Mouse (Mus musculus) forebrain, embryonic 10.5 days (tissue): ENCODE results near the gene Clmp. TPM values are rescaled to one million over a fixed set of nuclear protein-coding genes. Genes with fewer than 3 reads are reported as not detected.

Experiments
- DNase-seq: peaks from one replicate; pipeline ENCODE4 v3.0.0-alpha.2; 2017; ENCODE audit warnings: low spot score; ENCODE audit errors: extremely low spot score
- H3K27ac ChIP-seq: fragments of 300-500 bp; sonication (generic); 2 replicates; pipeline ENCODE4 v1.5.1; 2016; ENCODE audit warnings: mild to moderate bottlenecking
- H3K27me3 ChIP-seq: fragments of 300-500 bp; sonication (generic); 2 replicates; pipeline ENCODE4 v1.6.1; 2016; ENCODE audit warnings: mild to moderate bottlenecking; ENCODE audit not compliant: poor library complexity, severe bottlenecking
- H3K36me3 ChIP-seq: fragments of 300-500 bp; sonication (generic); replicated peaks from 2 replicates; pipeline ENCODE4 v1.6.1; 2016; ENCODE audit warnings: mild to moderate bottlenecking, moderate library complexity
- H3K4me1 ChIP-seq: fragments of 300-500 bp; sonication (generic); 2 replicates; pipeline ENCODE4 v1.6.1; 2016
- H3K4me3 ChIP-seq: fragments of 300-500 bp; sonication (generic); 2 replicates; pipeline ENCODE4 v1.5.1; 2016; ENCODE audit warnings: mild to moderate bottlenecking, moderate library complexity
- H3K9me3 ChIP-seq: fragments of 300-500 bp; sonication (generic); 2 replicates; pipeline ENCODE4 v1.6.1; 2016; ENCODE audit warnings: mild to moderate bottlenecking, moderate library complexity
- WGBS: fragments of 180-500 bp; shearing (Covaris S2); methylation state at CpG from one replicate; pipeline ENCODE4 v1.1.7; 2016; 5-methylcytosine and 5-hydroxymethylcytosine counted together
- polyA plus RNA-seq: library from polyadenylated mRNA; unstranded; fragments of >200 nt; fragmentation: Nextera tagmentation; extraction: Ambion mirVana; gene quantifications from 2 replicates; pipeline ENCODE4 v1.2.1, GENCODE M21; 2016

Clmp gene
- polyA plus RNA-seq, 1 experiment from 2014 or later, result 15.4 TPM

GRCm38 (mm10) chr9:40699194-40699593 lies 13.4 kb downstream of the Clmp start:
- 95% methylated on average over 3 of the region's 3 CpGs for WGBS
- Histone ChIP-seq H3K4me3 (no peak overlapping the region), H3K27me3 (no peaks in the 10 kb centered on the region), H3K9me3 (no peaks in the 10 kb centered on the region), H3K27ac (no peak overlapping the region), H3K4me1 (peaks cover 12% of the 10 kb centered on the region), H3K36me3 (no peaks in the 10 kb centered on the region)
- no peak for DNase-seq

DNA sequence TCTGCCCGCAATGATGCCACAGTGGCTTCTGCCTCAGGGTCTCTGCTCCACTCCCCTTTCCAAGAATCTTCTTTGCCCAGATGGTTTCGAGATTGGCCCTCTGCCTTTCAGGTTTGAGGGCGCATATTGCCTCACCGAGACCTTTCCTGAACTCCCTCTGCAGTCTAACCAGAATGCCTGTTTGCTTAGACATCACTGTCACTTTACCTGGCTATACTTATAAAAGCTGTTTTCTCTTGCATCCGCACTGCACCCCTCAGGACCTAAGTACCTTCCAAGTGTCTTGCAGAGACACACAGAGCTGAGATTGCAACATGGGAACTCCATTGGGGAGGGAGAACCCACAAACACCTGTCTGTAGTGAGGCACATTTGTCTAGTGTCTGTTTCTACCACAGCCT lies 14.5 kb downstream of the Clmp start:
- DNase-seq, result no peak
- Histone ChIP-seq H3K27me3 (no peaks in the 10 kb centered on the region), H3K4me1 (peaks cover 11% of the 10 kb centered on the region), H3K36me3 (no peaks in the 10 kb centered on the region), H3K27ac (no peak overlapping the region), H3K9me3 (no peaks in the 10 kb centered on the region), H3K4me3 (no peak overlapping the region)
- 92% methylated on average over 5 of the region's 5 CpGs for WGBS

DNA sequence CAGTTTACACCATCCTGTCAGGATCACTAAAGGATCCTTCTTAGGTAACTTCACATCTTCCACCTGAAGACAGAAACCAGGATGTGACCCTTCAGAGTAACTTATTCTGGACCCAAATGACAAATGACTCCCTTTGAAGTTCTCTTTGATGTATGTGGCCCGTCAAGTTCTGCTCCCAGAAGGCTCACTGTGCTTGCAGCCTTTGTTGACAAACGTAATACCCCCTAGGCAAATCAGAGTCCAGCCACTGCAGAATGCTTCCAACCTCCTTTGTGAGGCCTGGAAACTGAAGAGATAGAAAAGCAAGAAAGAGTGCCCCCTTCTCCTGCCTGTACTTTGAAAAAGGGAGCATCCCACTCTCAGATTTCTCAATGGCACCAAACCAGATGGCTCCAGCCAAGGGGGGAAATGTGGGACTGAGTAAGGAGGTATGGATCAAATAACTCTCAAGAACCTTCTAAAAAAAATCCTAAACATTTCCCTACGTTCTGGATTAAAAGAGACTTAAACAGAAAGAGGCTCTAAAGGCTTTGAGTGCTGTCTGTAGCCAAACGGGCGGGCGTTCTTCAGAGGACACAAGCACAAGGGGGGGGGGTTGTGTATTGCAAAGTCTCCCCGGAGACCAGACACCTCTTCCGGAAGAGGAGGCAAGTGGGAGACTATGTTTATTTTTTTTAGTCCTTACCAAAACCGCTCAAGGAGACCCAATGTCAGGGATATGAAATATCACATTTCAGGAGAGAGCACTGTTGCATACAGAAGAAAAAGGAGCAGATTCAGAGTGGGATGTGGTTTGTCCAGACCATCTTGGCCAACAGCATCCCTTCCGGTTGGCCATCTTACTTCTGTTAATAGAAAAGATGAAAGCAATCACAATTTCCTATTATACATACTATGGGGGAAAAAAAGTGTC lies 18.9 kb downstream of the Clmp start:
- Histone ChIP-seq H3K4me1 (peaks cover 34% of the 10 kb centered on the region), H3K4me3 (no peak overlapping the region), H3K27me3 (no peaks in the 10 kb centered on the region), H3K9me3 (no peaks in the 10 kb centered on the region), H3K27ac (no peak overlapping the region; the same call in 1 of the 2 replicates), H3K36me3 (no peaks in the 10 kb centered on the region)
- no peak for DNase-seq
- 61% methylated on average over 10 of the region's 10 CpGs for WGBS

- H3K27ac ChIP-seq, result peak overlapping the region; percentile 26; the same call in 1 of the 2 replicates
- DNase-seq, result no peak
- no peaks in the 10 kb centered on the region for H3K9me3 ChIP-seq
- H3K4me3 ChIP-seq, result no peak overlapping the region
- no peaks in the 10 kb centered on the region for H3K36me3 ChIP-seq
- WGBS, result 69% methylated on average over 12 of the region's 12 CpGs
- H3K27me3 ChIP-seq, result no peaks in the 10 kb centered on the region
- H3K4me1 ChIP-seq, result peaks cover 50% of the 10 kb centered on the region
These were observed 22.8 kb downstream of the Clmp start for GRCm38 (mm10) chr9:40708448-40709140.

- Histone ChIP-seq H3K4me3 (no peak overlapping the region), H3K9me3 (no peaks in the 10 kb centered on the region), H3K27me3 (no peaks in the 10 kb centered on the region), H3K27ac (peak overlapping the region; percentile 26; the same call in 1 of the 2 replicates), H3K36me3 (no peaks in the 10 kb centered on the region), H3K4me1 (peaks cover 49% of the 10 kb centered on the region)
- 83% methylated on average over 7 of the region's 7 CpGs for WGBS
- DNase-seq, result no peak
These were observed 23.4 kb downstream of the Clmp start for GRCm38 (mm10) chr9:40709141-40709537.

GRCm38 (mm10) chr9:40709587-40709986 lies 23.8 kb downstream of the Clmp start:
- peaks cover 45% of the 10 kb centered on the region for H3K4me1 ChIP-seq
- H3K36me3 ChIP-seq, result no peaks in the 10 kb centered on the region
- H3K9me3 ChIP-seq, result no peaks in the 10 kb centered on the region
- 69% methylated on average over 3 of the region's 3 CpGs for WGBS
- no peaks in the 10 kb centered on the region for H3K27me3 ChIP-seq
- no peak for DNase-seq
- H3K27ac ChIP-seq, result no peak overlapping the region
- H3K4me3 ChIP-seq, result no peak overlapping the region

DNA sequence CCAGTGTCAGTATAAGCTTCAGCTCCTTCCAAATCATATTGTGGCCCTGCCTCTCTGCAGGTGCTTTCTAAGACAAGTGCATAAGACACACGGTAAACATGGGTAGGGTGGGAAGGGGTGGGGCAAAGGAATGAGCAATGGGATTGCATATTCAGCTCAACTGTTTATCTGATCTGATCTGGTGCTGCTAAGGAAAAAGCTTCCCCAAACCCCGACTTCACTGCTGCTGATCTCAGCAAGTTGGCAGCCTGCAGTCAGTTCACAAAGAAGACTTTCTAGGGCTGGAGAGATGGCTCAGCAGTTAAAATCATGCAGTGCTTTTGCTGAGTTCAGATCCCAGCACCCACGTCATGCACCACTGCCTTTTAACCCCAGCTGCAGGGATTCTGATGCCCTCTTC lies 24.2 kb downstream of the Clmp start:
- Histone ChIP-seq H3K4me3 (no peak overlapping the region), H3K27me3 (no peaks in the 10 kb centered on the region), H3K36me3 (no peaks in the 10 kb centered on the region), H3K9me3 (no peaks in the 10 kb centered on the region), H3K4me1 (peaks cover 41% of the 10 kb centered on the region), H3K27ac (no peak overlapping the region)
- DNase-seq, result no peak
- 73% methylated on average over 3 of the region's 3 CpGs for WGBS

GRCm38 (mm10) chr9:40711654-40712053 lies 25.9 kb downstream of the Clmp start:
- H3K27ac ChIP-seq, result no peak overlapping the region
- WGBS, result 79% methylated on average over 4 of the region's 4 CpGs

DNA sequence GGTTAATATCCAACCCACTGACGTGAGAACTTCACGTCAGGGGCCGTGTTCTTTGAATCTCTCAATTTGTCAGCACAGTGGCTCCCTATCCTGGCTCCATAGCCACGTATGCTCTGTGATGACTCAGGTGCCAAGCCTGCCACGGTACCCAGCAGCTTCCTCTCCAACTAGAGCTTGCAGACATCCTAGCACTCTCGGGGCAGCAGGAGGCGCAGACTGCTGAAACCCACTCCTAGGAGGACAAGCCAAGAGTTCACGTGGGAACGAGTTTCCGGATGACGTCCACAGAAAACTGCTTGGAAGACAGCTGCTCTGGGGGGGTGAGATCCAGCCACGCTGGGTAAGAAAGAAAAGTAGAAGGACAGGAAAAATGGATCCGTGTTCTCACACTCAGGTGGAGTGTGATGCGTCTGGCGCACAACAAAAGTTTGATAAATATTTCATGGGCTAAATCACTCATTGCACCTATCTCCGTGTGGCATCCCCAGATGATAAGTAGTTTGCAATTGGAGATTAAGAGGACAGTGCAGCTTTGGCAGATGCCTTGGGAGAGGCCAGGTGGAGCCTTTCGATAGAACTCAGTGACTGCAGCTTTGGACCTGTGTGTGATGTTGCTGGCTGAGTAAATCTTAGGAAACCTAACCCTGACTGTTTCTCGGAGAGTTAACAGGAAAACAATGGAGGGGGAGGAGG lies 31.6 kb downstream of the Clmp start:
- Histone ChIP-seq H3K4me1 (peaks cover 24% of the 10 kb centered on the region), H3K9me3 (no peaks in the 10 kb centered on the region), H3K27me3 (peaks cover 4% of the 10 kb centered on the region; the same call in 1 of the 2 replicates), H3K27ac (no peak overlapping the region), H3K4me3 (no peak overlapping the region), H3K36me3 (no peaks in the 10 kb centered on the region)
- DNase-seq, result no peak
- WGBS, result 75% methylated on average over 18 of the region's 18 CpGs

More at GRCm38 (mm10) chr9:40711654-40712053, 25.9 kb downstream of the Clmp start:
- H3K36me3 ChIP-seq, result no peaks in the 10 kb centered on the region
- no peak overlapping the region for H3K4me3 ChIP-seq
- H3K9me3 ChIP-seq, result no peaks in the 10 kb centered on the region
- peaks cover 4% of the 10 kb centered on the region; the same call in 1 of the 2 replicates for H3K27me3 ChIP-seq
- H3K4me1 ChIP-seq, result peaks cover 40% of the 10 kb centered on the region
- no peak for DNase-seq

DNA sequence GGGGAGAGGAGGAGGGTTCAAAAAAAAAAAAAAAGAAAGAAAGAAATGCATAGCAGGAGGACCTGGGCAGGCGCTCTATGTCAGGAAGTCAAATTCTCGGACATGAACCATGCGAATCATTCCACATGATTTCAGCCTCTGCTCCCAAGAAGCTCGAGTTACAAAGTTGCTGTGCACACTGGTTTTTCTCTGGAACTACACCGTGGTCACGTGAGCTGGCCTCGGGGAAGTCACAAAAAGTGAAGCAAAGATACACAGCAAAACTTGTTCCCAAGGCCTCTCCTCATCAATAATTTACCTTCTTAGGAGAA lies 32.1 kb downstream of the Clmp start:
- Histone ChIP-seq H3K36me3 (no peaks in the 10 kb centered on the region), H3K9me3 (no peaks in the 10 kb centered on the region), H3K4me3 (no peak overlapping the region), H3K27me3 (peaks cover 4% of the 10 kb centered on the region; the same call in 1 of the 2 replicates), H3K4me1 (peaks cover 21% of the 10 kb centered on the region), H3K27ac (no peak overlapping the region)
- DNase-seq, result no peak
- 46% methylated on average over 7 of the region's 7 CpGs for WGBS

DNA sequence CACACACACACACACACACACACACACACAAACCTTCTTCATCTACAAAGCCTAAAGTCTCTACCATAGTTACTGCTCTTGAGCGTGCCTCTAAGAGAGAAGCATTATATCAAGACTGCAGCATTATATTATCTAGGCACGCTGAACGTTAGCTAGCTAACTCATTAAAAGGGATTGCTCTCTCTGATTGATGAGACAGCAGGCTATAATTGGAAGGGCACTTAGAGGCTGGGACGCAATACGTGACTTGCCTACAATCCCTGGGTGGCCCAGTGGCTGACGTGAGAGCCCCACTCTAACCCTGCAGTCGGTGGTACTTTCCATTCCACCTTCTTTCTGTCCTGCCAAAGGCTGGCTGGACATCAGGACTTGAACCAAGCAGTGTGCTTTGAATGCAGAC lies 35.1 kb downstream of the Clmp start:
- no peaks in the 10 kb centered on the region for H3K36me3 ChIP-seq
- H3K27me3 ChIP-seq, result peaks cover 4% of the 10 kb centered on the region; the same call in 1 of the 2 replicates
- no peaks in the 10 kb centered on the region for H3K9me3 ChIP-seq
- no peak overlapping the region for H3K4me3 ChIP-seq
- DNase-seq, result no peak
- peaks cover 21% of the 10 kb centered on the region for H3K4me1 ChIP-seq
- H3K27ac ChIP-seq, result no peak overlapping the region
- 79% methylated on average over 7 of the region's 7 CpGs for WGBS

GRCm38 (mm10) chr9:40723311-40723772 lies 37.6 kb downstream of the Clmp start:
- H3K27ac ChIP-seq, result no peak overlapping the region
- DNase-seq, result no peak
- no peaks in the 10 kb centered on the region for H3K27me3 ChIP-seq
- H3K36me3 ChIP-seq, result no peaks in the 10 kb centered on the region
- H3K9me3 ChIP-seq, result no peaks in the 10 kb centered on the region
- H3K4me3 ChIP-seq, result no peak overlapping the region
- H3K4me1 ChIP-seq, result peaks cover 10% of the 10 kb centered on the region
- 77% methylated on average over 2 of the region's 2 CpGs for WGBS
